Mouse (Mus musculus): ENCODE data around the gene Ucn2.
A peak's percentile ranks its signal among the peaks of the same experiment; 100 is the strongest.

Ucn2 gene

DNA sequence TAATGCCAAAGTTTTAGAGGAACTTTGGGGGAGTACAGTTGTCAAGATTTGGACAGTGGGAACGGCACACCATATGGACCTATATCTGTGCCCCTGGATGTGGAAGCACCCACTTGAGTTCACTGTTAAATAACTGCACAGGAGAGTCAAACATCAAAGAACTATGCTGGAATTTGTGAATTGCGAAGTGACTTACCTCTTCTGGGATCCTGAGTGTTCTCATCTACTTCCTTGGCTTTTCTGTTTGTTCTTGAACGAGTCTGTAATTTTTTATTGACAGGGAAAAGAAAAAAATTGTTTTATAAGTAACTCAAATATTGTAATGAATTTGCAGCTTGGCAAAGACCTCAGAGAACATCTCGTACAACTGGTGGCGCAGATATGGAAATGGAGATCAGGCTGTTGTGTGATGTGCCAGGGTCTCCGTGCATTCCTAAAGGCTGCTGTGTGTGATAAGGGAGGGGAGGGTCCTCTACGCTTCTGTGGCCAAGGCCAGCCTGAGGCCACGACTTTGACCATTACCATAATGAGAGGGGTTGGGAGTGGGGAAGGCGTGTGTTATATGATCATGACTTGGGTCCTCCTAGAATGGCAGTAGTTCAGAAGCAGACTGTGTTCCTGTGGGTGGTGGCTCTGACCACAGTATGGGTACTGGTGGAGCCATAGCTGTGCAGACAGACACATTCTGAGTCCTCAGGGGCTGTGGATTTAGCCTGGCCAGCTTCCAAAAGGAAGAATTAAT, 7.0 kb downstream of the Ucn2 start:
- DNase-seq, result no peak

- no peak for DNase-seq
Observed at GRCm38 (mm10) chr9:108996411-108996810, 10.6 kb downstream of the Ucn2 start.

DNA sequence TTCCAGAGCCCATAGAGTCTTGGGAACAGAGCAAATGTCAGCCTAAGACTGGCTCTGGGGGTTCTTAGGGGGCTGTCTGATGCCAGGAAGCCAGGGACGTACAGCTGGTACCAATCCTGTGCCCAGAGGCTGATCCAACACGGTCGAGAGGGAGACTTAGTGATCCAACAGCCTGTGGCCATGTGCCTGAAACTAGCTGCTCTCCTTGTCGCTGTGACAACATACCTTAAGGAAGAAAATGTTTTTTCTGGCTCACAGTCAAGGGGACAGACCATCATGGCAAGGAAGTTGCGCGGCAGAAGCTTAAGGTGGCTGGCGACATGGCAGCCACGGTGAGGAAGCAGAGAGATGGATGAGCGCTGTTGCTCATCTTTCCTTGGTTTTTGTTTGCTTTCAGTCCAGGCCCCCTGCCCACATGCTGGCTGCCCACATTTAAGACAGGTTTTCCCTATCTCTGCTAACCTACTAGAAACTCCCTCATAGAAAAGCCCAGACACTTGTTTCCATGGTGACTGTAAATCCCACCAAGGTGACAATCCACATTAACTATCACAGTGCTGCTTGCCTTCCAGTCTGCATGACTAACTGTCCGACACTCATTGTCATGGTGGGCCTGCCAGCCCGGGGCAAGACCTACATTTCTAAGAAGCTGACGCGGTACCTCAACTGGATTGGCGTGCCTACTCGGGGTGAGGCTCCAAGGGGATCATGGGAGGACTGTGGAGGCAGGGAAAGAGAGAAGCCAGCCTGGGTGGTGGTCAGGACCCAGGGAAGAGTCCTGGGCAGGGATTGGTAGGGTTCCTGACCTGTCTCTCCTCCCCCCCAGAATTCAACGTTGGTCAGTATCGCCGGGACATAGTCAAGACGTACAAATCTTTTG, 12.7 kb downstream of the Ucn2 start:
- DNase-seq, result peak; percentile 31 to 35

- peak; percentile 71 to 76 for DNase-seq
Observed at GRCm38 (mm10) chr9:108999167-108999526, 13.3 kb downstream of the Ucn2 start.

- peak; percentile 76 to 78 for DNase-seq
Observed at GRCm38 (mm10) chr9:109000726-109001125, 14.9 kb downstream of the Ucn2 start.

GRCm38 (mm10) chr9:109003201-109003600, 17.4 kb downstream of the Ucn2 start:
- peak; percentile 63 to 77 for DNase-seq

- DNase-seq, result no peak
Observed at GRCm38 (mm10) chr9:109007025-109007780, 21.4 kb downstream of the Ucn2 start.

GRCm38 (mm10) chr9:109008081-109008480, 22.3 kb downstream of the Ucn2 start:
- no peak for DNase-seq

DNA sequence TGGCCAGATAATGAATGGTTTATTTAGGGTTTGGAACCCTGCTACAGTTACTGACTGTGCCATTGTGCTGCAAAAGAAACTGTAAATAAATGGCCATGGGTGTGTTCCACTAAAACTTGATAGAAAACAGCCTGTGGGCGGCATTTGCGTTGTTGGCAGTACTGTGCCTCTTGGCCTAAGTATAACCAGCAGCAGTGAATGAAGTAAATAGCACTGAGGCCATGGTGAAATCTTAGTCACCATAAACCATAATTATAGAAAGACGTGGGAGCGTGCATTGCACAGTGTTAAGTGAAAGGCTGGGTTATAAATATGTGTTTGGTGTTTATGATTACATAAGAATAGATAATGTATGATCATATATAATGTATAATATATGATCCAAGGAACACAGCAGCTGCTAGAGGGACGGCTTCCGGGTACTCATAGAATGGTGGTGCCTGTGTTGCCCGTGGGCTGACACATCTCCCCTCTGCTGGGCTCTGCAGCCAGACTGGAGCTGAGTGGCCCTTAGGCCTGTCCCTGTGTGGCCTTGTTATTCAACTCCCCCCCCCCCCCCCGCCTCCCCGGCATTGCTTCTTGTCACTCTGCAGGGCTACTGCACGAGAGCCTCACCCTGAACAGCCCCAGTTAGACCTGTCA, 23.3 kb downstream of the Ucn2 start:
- DNase-seq, result no peak

DNA sequence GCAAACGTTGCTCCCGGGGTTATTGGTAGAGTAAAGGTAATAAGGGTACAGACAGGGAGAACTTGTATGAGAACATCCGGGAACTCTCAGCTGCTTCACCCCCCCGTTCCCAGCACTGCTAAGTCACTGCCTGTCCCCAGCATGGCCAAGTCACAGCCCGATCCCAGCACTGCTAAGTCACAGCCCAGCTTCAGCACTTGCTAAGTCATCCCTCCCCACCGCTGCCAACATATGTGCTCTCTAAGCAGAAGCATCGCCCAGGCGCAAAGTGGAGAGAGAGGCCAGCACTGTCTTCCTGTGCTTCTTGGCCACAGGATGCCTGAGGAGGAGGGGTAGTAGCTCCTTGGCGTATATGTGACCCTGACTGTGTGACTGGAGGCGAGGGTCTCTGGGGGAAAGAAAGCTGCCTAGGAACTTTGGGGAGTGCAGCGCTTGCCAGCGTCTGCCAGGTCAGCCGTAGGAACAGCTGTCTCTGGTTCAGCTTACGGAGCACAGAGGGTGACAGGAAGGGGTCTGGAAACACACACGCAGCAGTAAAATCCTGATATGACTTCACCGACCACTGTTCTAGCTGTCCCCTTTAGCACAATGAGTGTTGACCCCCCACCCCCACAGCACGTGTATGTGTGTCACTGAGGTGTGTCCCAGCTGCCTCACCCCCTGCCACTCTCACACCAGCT, 24.0 kb downstream of the Ucn2 start:
- DNase-seq, result peak in 1 of 2 experiments; percentile 38

GRCm38 (mm10) chr9:109010316-109010690, 24.5 kb downstream of the Ucn2 start:
- peak in 1 of 2 experiments; percentile 37 for DNase-seq

- no peak for DNase-seq
Observed at GRCm38 (mm10) chr9:109015397-109015796, 29.6 kb downstream of the Ucn2 start.

DNA sequence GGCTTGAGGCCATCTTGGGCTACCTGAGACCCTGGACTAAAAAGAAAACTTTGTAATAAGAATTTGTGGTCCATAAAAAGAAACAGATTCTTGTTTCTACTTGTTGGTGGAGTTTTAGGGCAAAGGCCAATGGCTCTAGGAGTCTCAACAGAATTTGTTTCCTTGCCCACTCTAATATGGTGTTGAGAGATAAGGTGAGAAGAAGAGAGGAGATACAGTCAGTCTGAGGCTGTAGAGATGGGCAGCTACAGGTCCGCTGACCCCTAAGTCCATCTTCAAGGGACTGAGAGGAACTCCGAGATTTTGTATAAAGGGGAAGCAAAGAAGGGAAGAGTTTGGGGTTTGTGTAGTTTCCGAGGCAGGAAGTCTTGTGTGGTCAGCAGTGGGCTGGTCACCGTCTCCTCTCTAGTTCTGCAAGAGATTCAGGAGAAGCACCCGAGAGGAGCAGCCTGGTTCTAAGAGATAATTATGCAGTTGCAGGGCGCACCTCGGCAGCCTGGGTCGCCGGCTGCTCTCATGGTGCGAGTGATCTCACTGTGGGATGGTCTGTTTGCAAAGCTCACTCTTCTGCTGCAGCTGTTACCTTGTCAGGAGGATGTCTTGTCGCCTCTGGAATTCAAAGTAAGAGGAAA, 31.3 kb downstream of the Ucn2 start:
- DNase-seq, result no peak

- DNase-seq, result no peak
Observed at GRCm38 (mm10) chr9:109021428-109021827, 35.6 kb downstream of the Ucn2 start.

- DNase-seq, result no peak
Observed at GRCm38 (mm10) chr9:109022866-109023685, 37.3 kb downstream of the Ucn2 start.

DNA sequence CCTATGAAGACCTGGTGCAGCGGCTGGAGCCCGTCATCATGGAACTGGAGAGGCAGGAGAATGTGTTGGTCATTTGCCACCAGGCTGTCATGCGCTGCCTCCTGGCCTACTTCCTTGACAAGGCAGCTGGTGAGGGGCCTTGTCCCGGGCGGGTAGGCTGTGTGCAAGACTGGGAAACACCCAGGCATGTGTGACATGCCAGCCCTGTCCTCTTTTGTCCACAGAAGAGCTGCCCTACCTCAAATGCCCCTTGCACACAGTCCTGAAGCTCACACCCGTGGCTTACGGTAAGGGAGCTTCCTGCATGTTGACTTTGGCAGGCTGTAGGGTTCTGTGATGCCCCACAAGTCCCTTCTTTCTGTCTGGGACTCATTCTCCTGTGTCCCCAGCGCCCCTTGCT, 41.7 kb downstream of the Ucn2 start:
- DNase-seq, result peak; percentile 29 to 70

- DNase-seq, result no peak
Observed at GRCm38 (mm10) chr9:109028421-109028820, 42.6 kb downstream of the Ucn2 start.

GRCm38 (mm10) chr9:109028919-109029318, 43.1 kb downstream of the Ucn2 start:
- DNase-seq, result no peak

DNA sequence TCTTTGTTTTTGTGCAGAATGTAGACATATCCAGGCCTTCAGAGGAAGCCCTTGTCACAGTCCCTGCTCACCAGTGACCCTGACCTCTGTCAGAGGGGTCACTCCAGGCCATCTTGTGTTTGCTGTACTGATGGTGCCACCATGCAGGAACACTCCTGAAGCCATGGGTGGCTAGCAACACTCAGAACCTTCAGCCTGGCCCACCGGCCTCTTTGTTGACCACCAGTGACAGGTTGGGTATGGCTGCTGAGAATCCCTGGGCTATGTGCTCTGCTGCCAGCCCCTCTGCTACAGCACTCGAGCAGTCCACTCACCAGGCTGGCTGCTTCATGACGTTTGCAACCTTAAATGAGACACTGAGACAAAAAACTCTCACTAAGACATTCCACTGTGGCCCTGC, 44.5 kb downstream of the Ucn2 start:
- no peak for DNase-seq

DNA sequence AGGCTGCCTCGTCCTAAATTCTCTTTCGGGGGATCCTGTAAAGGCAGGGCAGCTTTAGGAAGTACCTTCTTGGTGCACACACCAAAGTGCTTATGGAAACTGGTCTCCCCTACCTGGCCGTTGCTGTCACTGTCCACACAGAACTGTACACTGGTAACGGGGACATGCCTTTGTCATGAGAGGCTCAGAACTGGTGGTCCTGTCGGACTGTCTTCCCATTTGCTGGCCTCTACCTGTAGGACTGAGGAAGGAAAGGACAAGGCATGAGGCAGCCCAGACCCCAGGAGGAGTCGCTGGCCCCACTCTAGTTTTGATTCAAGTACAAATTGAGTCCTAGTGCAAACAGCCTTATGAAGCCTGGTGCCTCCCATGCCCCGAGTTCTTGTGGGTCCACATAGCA, 45.2 kb downstream of the Ucn2 start:
- DNase-seq, result no peak

- DNase-seq, result no peak
Observed at GRCm38 (mm10) chr9:109031686-109032085, 45.9 kb downstream of the Ucn2 start.

All from cerebellum, postnatal 14 days (tissue).